Mouse (Mus musculus): ENCODE measurements around the gene Hoxa7. TPM values are rescaled to one million over a fixed set of nuclear protein-coding genes. Genes with fewer than 3 reads are reported as not detected.
A peak's percentile ranks its signal among the peaks of the same experiment; 100 is the strongest.

The Hoxa7 gene
- polyA plus RNA-seq, 1 experiment from 2014 or later: 102 TPM

DNA sequence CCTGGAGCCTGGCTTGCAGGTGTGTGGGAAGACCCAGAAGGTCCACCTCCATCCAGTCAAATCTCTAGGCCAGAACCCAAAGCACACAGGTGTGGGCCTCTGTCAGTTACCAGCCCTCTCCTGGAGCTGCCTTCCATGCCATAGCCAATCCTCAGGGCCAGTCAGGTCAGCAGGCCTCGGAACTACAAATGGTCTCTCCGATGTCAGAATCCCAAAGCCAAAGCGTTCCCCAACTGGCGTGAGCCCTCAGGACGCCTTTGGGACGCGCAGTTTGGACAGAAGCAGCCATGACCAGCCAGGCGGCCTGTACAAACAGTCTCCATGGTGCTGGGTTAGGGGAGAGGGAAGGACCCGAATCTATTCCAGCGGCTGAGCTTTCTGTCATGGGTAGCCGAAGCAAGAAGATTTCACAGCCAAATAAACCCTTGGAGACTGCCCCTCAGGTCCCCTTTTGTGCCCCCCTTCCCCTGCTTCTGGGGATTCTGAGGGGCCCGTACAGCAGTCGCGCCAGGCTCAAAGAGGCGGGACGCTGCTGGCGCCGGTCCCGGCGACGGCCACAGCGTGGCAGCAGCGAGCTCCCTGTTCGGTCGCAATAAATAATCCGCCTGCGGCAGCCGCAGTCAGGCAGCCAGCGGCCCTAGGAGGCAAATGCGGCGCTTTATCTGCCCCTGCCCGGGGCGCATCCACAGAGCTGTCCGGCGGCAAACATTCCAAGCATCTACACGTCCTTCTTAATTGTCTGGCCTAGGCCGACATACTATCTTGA lies 10.3 kb downstream of the Hoxa7 start:
- peak overlapping the region; percentile 100 for H3K27ac ChIP-seq
- ATAC-seq (ENCODE audit: low FRiP score, low read depth): peak; percentile 11
- H3K4me3 ChIP-seq: peak overlapping the region; percentile 92
- H3K4me2 ChIP-seq (replicated peaks): peak overlapping the region; percentile 99
- H3K9ac ChIP-seq: peak overlapping the region; percentile 100
- WGBS: under 1% methylated on average over 37 of the region's 37 CpGs
- peaks cover 34% of the 10 kb centered on the region for H3K4me1 ChIP-seq
- H3K27me3 ChIP-seq (replicated peaks): no peaks in the 10 kb centered on the region
- H3K36me3 ChIP-seq: peaks cover 2% of the 10 kb centered on the region
- no peaks in the 10 kb centered on the region for H3K9me3 ChIP-seq

DNA sequence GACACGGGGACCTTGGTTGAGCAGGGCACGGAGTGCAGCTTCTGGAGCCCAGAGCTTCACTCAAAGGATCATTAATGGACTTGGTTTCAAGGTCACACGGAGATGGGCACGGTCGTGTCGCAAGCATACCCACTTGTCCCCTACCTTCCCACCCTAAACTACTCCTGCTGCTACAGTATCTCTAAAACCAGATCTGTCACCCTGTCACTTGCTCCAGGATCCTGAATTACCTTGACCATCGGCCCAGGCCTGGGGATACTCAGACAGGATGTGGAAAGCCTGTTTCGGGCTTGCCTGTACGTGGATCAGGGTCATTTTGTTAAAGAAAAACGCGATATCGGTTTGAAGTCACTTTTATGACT lies 12.0 kb downstream of the Hoxa7 start:
- Histone ChIP-seq H3K27ac (peak overlapping the region; percentile 99), H3K4me3 (peak overlapping the region; percentile 92), H3K9me3 (no peaks in the 10 kb centered on the region), H3K4me2 (replicated peaks) (peak overlapping the region; percentile 99), H3K9ac (peak overlapping the region; percentile 100), H3K27me3 (replicated peaks) (no peaks in the 10 kb centered on the region), H3K4me1 (peaks cover 40% of the 10 kb centered on the region), H3K36me3 (peaks cover 18% of the 10 kb centered on the region)
- no peak for ATAC-seq (ENCODE audit: low FRiP score, low read depth)
- whole genome bisulfite sequencing: 1% methylated on average over 12 of the region's 12 CpGs

DNA sequence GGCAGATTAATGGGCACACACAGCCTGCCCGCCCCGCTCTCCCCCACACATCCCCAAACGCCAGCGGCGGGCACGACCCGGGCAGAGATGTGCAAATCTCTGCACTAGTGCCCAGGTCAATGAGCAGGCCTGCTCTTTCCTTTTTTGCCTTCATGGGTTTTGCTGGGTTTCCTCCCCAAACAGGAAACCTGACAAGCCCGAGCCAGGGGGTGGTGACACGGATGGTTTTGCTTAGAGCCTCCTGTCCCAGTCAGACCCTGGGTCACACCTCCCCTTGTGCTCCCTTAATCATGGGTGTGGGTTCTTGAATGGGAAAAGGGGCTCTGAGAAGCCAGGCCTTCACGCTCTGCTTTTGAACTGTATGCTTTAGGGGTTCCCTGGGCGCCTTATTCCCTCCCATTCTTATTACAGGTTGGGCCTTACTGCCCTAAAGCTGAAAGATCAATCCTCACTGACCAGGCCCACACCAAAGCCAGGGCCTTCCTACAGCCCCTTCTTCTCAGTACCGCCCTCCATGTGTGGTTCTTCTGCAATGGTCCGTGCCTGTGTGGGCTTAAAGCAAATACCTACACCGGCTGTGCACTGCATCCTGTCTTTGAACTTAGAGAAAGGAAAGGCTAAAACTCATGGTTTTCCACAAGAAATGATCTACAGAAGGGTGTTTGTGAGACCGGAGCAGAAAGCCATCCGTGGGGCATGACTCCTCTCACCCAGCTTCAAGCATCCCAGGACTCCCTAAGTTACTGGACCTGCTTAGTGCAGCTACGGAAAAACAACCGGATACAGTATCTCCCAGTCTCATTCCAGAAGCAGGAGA lies 12.6 kb downstream of the Hoxa7 start:
- H3K9me3 ChIP-seq: no peaks in the 10 kb centered on the region
- peak; percentile 24; the same call in 1 of the 2 replicates for ATAC-seq (ENCODE audit: low FRiP score, low read depth)
- H3K36me3 ChIP-seq: peaks cover 19% of the 10 kb centered on the region
- H3K4me3 ChIP-seq: peak overlapping the region; percentile 92
- H3K4me1 ChIP-seq: peaks cover 34% of the 10 kb centered on the region
- peak overlapping the region; percentile 99 for H3K4me2 ChIP-seq (replicated peaks)
- 1% methylated on average over 18 of the region's 18 CpGs for WGBS
- H3K27ac ChIP-seq: peak overlapping the region; percentile 99
- peak overlapping the region; percentile 100 for H3K9ac ChIP-seq
- no peaks in the 10 kb centered on the region for H3K27me3 ChIP-seq (replicated peaks)

DNA sequence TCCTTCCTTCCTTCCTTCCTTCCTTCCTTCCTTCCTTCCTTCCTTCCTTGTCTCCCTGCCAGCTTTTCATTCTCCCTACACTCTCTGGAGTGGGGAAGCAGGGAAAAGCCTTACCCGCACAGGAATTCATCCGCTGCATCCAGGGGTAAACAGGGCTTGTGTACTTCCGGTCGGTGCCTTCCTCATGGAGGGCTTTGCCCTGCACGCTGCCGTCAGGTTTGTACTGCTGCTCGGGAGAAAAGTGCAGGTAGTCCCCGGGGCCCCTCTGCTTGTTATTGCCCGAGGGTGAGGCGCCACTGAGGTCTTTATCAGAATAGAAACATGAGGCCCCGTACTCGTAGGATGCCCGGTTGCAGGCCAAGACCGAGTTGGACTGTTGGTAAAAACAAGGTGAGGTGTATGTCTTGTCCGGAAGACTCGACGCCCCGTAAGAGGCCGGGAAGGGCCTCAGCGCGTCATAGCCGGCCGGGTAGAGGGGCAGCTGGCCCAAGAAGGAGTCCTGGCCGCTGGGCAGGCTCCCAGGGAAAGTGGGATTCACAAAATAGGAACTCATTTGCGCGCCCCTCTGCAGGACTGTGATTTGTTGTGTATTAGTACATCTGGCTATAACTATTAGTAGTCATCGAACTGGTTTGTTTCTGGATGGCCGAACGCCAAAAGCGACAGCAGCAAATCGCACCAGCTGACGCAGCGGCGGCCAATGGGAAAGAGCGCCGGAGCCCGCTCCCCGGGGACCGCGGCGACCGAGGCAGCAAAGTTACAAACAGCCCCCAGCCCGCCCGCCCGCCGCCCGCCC lies 13.4 kb downstream of the Hoxa7 start, which contains the start of gene Hoxa6:
TSS of gene Hoxa6 (minus strand) at position 651 of the 796 bp plus-strand sequence.
- Histone ChIP-seq H3K27ac (peak within 1 kb of the TSS; percentile 99), H3K4me2 (replicated peaks) (peak within 1 kb of the TSS; percentile 99), H3K4me3 (peak within 1 kb of the TSS; percentile 92), H3K9ac (peak within 1 kb of the TSS; percentile 100), H3K36me3 (peaks cover 27% of the 10 kb centered on the region), H3K27me3 (replicated peaks) (no peaks in the 10 kb centered on the region), H3K4me1 (peaks cover 41% of the 10 kb centered on the region), H3K9me3 (no peaks in the 10 kb centered on the region)
- WGBS: under 1% methylated on average over 47 of the region's 47 CpGs
- ATAC-seq (ENCODE audit: low FRiP score, low read depth): no peak

DNA sequence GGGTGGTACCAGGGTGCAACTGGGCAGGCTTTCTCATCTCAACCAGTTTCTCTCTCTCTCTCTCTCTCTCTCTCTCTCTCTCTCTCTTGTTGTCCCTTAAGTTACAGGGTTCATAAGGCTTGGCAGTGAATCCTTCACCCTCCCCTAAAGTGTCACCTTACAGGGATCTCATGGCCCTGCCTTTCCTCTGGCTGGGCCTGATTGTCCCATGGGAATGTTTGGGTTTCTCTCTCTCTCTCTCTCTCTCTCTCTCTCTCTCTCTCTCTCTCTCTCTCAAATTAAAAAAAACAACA lies 14.0 kb downstream of the Hoxa7 start:
- H3K4me3 ChIP-seq: peak overlapping the region; percentile 92

DNA sequence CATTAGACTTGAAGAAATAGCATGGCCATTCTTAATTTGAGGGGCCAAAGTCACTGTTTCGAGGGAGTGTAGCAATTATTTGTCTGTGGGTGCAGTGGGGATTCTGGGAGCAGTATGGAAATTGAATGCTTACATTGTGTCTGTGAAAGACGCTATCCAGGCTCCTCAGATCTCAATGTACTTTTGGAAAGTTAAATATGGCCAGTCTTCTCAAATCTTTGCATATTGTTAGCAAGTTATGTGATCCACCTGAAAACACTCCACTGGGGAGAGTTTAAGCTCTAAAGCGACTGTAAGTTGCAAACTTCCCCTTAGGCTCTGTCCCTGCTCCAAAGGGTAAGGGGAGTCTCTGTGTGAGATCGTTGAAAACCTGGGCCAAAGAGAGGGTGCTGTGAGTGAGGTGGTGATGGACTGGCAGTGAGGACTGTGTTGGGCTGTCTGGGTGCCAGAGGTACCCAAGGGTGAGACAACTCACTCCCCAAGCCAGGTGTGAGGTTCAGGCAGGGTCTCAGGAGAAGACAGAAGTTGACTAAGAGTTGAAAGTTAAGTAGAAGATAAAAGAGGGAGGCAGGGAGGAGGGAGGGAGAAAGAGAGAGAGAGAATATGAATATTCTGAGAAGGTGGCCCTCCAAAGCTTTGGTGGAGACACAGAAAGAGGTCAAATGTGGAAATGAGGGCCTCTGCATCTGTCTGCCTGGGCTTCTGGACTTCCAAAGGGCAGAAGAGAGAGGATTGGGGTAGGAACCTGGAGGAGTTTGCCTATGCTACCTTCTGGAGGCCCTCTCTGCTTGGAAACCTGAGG lies 14.6 kb downstream of the Hoxa7 start:
- ATAC-seq (ENCODE audit: low FRiP score, low read depth): no peak
- H3K9me3 ChIP-seq: no peaks in the 10 kb centered on the region
- H3K27me3 ChIP-seq (replicated peaks): no peaks in the 10 kb centered on the region
- H3K4me3 ChIP-seq: peak overlapping the region; percentile 92
- WGBS: 3% methylated on average over 4 of the region's 4 CpGs
- H3K9ac ChIP-seq: peak overlapping the region; percentile 100
- peaks cover 52% of the 10 kb centered on the region for H3K4me1 ChIP-seq
- peak overlapping the region; percentile 99 for H3K27ac ChIP-seq
- H3K4me2 ChIP-seq (replicated peaks): peak overlapping the region; percentile 99
- peaks cover 36% of the 10 kb centered on the region for H3K36me3 ChIP-seq

More for the DNA sequence above, 14.0 kb downstream of the Hoxa7 start:
- H3K27ac ChIP-seq: peak overlapping the region; percentile 99
- no peaks in the 10 kb centered on the region for H3K9me3 ChIP-seq
- peak overlapping the region; percentile 100 for H3K9ac ChIP-seq
- H3K27me3 ChIP-seq (replicated peaks): no peaks in the 10 kb centered on the region
- H3K36me3 ChIP-seq: peaks cover 32% of the 10 kb centered on the region
- no peak for ATAC-seq (ENCODE audit: low FRiP score, low read depth)
- peaks cover 47% of the 10 kb centered on the region for H3K4me1 ChIP-seq
- peak overlapping the region; percentile 99 for H3K4me2 ChIP-seq (replicated peaks)

DNA sequence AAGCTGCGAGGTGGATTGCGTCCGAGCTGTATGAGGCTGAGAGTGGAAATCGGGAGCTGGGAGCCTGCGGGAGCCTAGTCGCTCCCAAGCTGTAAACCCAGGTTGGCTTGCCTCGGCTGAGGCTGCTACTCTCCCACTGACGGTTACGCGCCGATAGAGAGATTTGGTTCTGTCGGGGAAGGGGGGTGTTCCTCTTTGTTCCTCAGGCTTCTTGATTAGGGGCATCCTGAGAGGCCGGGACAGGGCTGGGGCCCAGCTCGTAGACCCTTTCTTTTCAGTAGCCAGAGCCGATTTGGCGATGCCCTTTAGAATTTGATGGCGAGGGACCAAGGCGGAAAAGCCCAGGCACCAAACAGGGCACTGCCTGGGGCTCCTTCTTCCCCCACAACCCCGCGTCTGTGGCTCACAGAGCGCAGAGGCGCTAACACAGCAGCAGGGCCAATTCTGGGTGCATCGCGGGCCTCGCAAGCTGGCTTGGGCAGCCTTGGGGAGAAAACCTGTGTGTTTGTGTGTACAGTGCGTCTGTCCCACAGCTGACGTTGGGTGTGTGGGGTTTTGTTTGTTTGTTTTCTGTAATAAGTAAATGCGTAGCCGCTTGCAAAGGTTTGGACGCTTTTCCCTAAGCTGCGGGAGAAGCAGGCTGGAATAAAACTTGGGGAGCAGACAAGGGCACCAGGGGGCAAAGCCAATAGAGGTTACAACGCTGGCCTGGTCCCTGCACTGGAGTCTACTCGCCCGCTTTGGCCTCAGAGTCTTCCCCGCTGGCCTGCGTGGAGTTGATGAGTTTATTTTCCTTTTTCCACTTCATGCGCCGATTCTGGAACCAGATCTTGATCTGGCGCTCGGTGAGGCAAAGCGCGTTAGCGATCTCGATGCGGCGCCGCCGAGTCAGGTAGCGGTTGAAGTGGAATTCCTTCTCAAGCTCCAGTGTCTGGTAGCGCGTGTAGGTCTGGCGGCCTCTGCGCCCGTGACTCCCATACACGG lies 15.7 kb downstream of the Hoxa7 start:
- Histone ChIP-seq H3K9me3 (no peaks in the 10 kb centered on the region), H3K27ac (peak overlapping the region; percentile 99), H3K27me3 (replicated peaks) (no peaks in the 10 kb centered on the region), H3K4me2 (replicated peaks) (peak overlapping the region; percentile 99), H3K4me3 (peak overlapping the region; percentile 92), H3K36me3 (peaks cover 44% of the 10 kb centered on the region), H3K4me1 (peaks cover 62% of the 10 kb centered on the region), H3K9ac (peak overlapping the region; percentile 100)
- no peak for ATAC-seq (ENCODE audit: low FRiP score, low read depth)
- WGBS: 1% methylated on average over 55 of the region's 55 CpGs

DNA sequence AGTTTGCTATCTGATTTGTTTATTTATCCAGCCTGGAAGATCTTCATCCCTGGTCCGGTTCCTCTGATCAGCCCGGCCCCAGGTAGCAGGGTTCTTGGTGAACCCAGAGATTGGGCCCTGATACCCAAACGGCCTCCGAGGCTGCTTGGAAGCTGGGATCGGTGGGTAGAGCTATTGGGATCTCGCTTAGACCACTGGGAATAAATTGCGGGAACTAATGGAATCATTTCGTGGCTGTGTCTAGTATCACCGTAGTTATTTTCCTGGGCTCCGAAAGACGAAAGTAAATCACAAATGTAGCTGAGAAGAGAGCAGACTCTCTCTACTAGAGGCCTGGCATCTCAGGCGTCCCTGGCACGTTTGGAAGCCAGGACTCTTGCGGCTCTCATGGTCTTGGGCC lies 16.4 kb downstream of the Hoxa7 start:
- Histone ChIP-seq H3K36me3 (peaks cover 48% of the 10 kb centered on the region), H3K9me3 (no peaks in the 10 kb centered on the region), H3K4me1 (peaks cover 69% of the 10 kb centered on the region), H3K9ac (peak overlapping the region; percentile 100), H3K4me3 (peak overlapping the region; percentile 92), H3K27me3 (replicated peaks) (no peaks in the 10 kb centered on the region), H3K4me2 (replicated peaks) (peak overlapping the region; percentile 99), H3K27ac (peak overlapping the region; percentile 99)
- no peak for ATAC-seq (ENCODE audit: low FRiP score, low read depth)
- WGBS: 1% methylated on average over 14 of the region's 14 CpGs

DNA sequence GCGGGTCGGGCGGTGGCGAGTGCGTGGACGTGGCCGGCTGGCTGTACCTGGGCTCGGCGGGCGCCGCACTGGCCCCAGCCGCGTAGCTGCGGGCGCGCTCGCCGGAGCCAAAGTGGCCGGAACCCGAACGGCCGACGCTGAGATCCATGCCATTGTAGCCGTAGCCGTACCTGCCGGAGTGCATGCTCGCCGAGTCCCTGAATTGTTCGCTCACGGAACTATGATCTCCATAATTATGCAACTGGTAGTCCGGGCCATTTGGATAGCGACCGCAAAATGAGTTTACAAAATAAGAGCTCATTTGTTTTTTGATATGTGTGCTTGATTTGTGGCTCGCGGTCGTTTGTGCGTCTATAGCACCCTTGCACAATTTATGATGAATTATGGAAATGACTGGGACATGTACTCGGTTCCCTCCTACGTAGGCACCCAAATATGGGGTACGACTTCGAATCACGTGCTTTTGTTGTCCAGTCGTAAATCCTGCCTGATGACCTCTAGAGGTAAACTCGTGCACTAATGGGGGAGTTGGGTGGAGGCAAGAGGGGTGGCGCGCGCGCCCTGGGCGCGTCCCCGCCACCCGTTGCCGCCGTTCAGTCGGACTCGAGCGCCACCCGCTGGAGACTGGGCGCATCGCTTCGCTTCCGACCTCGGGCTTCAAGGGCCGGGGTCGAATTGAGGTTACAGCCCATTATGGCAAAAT lies 17.5 kb downstream of the Hoxa7 start, which contains the start of gene Hoxa5:
TSS of gene Hoxa5 (minus strand) at position 538 of the 703 bp plus-strand sequence.
- Histone ChIP-seq H3K36me3 (peaks cover 48% of the 10 kb centered on the region), H3K9ac (peak within 1 kb of the TSS; percentile 100), H3K4me2 (replicated peaks) (peak within 1 kb of the TSS; percentile 99), H3K9me3 (no peaks in the 10 kb centered on the region), H3K27me3 (replicated peaks) (no peaks in the 10 kb centered on the region), H3K27ac (peak within 1 kb of the TSS; percentile 99), H3K4me3 (peak within 1 kb of the TSS; percentile 92), H3K4me1 (peaks cover 78% of the 10 kb centered on the region)
- under 1% methylated on average over 65 of the region's 65 CpGs for WGBS
- ATAC-seq (ENCODE audit: low FRiP score, low read depth): peak; percentile 55

DNA sequence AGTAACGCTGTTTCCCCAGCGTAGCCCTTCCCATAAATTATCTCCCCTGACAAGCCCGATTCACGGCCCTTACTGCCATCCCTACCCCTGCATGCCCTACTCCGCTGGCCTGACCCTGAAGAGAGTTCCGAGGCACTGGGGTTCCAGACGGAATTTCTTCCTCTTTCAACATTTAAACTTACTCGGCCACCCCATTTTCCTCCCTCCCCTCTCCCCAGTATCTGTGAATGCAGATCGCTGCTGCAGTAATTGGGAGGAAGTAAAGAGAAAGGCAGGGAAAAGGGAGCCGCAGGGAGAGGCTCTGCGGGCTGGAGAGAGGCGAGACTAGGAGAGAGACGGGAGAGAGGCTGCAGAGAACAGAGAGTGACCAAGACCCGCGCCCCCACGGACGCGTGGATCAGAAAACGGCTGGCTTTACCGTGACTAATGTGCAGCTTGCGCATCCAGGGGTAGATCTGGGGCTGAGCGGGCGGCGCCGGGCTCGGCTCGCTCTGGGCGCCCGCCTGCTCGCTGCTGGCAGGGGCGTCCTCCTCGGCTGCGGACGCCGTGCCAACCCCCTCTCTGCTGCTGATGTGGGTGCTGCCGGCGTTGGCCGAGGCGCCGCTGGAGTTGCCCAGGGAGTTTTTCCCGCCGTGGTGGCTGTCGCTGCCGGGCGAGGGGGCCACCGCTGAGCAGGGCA lies 18.1 kb downstream of the Hoxa7 start:
- H3K9ac ChIP-seq: peak overlapping the region; percentile 100
- peak overlapping the region; percentile 92 for H3K4me3 ChIP-seq
- WGBS: under 1% methylated on average over 46 of the region's 46 CpGs
- no peaks in the 10 kb centered on the region for H3K9me3 ChIP-seq
- H3K27me3 ChIP-seq (replicated peaks): no peaks in the 10 kb centered on the region
- peak overlapping the region; percentile 99 for H3K4me2 ChIP-seq (replicated peaks)
- peak overlapping the region; percentile 99 for H3K27ac ChIP-seq
- H3K4me1 ChIP-seq: peaks cover 82% of the 10 kb centered on the region
- H3K36me3 ChIP-seq: peaks cover 48% of the 10 kb centered on the region
- ATAC-seq (ENCODE audit: low FRiP score, low read depth): peak; percentile 49
